Mouse (Mus musculus) ES-Bruce4 (cell line): ENCODE results near the gene Mast3. TPM values are rescaled to one million over a fixed set of nuclear protein-coding genes. Genes with fewer than 3 reads are reported as not detected.

Source experiments
- H3K27ac ChIP-seq: 2 replicates; pipeline ENCODE4 v1.5.1; 2012; ENCODE audit warnings: low read length, inconsistent platforms; ENCODE audit not compliant: insufficient read depth
- H3K27me3 ChIP-seq: 2 replicates; pipeline ENCODE4 v1.6.1; 2012; ENCODE audit warnings: mild to moderate bottlenecking, low read length, inconsistent platforms; ENCODE audit not compliant: control insufficient read depth, poor library complexity, insufficient read depth, severe bottlenecking
- H3K36me3 ChIP-seq: 2 replicates; pipeline ENCODE4 v1.6.1; 2012; ENCODE audit warnings: inconsistent platforms, mild to moderate bottlenecking, low read length, moderate library complexity; ENCODE audit not compliant: control insufficient read depth, poor library complexity, insufficient read depth, severe bottlenecking
- H3K4me1 ChIP-seq: one replicate; pipeline ENCODE4 v1.8.1; 2011; ENCODE audit warnings: low read length; ENCODE audit not compliant: control insufficient read depth, insufficient read depth
- H3K4me3 ChIP-seq: 2 replicates; pipeline ENCODE4 v1.5.1; 2011; ENCODE audit warnings: low read depth, mild to moderate bottlenecking, low read length
- H3K9ac ChIP-seq: 2 replicates; pipeline ENCODE4 v1.6.1; 2012; ENCODE audit warnings: low read depth, mild to moderate bottlenecking, inconsistent platforms; ENCODE audit not compliant: poor library complexity, severe bottlenecking
- H3K9me3 ChIP-seq: replicated peaks from 2 replicates; pipeline ENCODE4 v1.6.1; 2012; ENCODE audit warnings: mild to moderate bottlenecking, low read length, inconsistent platforms; ENCODE audit not compliant: control insufficient read depth, poor library complexity, insufficient read depth, severe bottlenecking
- CTCF ChIP-seq: IDR thresholded peaks from one replicate; pipeline ENCODE4 v1.8.1; 2011; ENCODE audit warnings: low read depth, low read length
- EP300 ChIP-seq: IDR thresholded peaks from 2 replicates; pipeline ENCODE4 v1.6.1; 2011; ENCODE audit warnings: low read depth, low read length; ENCODE audit not compliant: insufficient read depth
- POLR2A ChIP-seq: IDR thresholded peaks from one replicate; pipeline ENCODE4 v1.8.1; 2011; ENCODE audit warnings: low read length; ENCODE audit not compliant: insufficient read depth
- polyA plus RNA-seq: library from polyadenylated mRNA; stranded (reverse); fragments of >200 nt; gene quantifications from 2 replicates; pipeline ENCODE4 v1.2.4, GENCODE M21; 2011; ENCODE audit warnings: low read depth; ENCODE audit not compliant: missing spikeins, insufficient read depth, insufficient read length

The Mast3 gene
- polyA plus RNA-seq, 1 experiment = 10.9 TPM

DNA sequence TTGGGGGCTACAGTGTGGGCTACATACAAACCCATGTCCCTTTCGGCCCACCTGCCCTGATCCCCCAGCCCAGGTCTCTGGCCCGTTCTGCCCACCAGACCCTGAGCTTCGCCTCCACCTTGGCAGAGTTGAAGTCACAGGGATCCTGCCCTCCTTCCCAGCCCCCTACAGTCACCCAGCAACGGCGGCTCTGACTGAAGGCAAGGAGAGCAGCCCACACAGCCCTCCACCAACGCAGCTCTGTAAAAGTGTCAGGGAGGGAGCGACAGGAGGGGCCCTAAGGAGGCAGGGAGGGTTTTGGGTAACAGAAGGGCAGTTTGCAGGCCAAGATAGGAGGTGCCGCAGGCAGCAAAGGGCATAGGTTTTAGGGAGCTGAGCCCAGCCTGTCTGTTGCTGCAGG, 14.0 kb downstream of the Mast3 start:
- Histone ChIP-seq H3K4me1 (no peaks in the 10 kb centered on the region), H3K9ac (no peak overlapping the region), H3K36me3 (no peaks in the 10 kb centered on the region), H3K27me3 (no peaks in the 10 kb centered on the region), H3K4me3 (no peak overlapping the region), H3K27ac (no peak overlapping the region), H3K9me3 (no peaks in the 10 kb centered on the region)
- TF ChIP-seq CTCF (no peak), POLR2A (no peak), EP300 (no peak)

DNA sequence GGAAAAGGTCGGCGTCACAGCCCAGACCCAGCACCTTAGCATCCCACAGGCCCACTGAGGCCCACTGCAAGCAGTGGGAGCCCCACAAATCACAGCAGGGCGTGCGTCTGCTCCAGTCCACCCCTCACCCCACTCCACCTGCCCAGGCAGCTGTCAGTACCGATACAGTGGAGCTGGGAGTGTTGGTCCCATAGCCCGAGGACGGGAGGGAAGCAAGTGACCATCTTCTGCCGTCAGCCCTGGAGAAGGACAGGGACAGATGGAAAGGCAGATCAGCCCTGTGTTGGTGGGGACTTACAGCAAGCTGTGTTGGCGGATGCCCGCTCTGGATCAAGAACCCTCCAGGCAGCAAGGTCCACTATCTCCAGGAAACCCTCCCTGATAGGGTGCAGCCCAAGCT, 15.8 kb downstream of the Mast3 start:
- H3K4me1 ChIP-seq = no peaks in the 10 kb centered on the region

DNA sequence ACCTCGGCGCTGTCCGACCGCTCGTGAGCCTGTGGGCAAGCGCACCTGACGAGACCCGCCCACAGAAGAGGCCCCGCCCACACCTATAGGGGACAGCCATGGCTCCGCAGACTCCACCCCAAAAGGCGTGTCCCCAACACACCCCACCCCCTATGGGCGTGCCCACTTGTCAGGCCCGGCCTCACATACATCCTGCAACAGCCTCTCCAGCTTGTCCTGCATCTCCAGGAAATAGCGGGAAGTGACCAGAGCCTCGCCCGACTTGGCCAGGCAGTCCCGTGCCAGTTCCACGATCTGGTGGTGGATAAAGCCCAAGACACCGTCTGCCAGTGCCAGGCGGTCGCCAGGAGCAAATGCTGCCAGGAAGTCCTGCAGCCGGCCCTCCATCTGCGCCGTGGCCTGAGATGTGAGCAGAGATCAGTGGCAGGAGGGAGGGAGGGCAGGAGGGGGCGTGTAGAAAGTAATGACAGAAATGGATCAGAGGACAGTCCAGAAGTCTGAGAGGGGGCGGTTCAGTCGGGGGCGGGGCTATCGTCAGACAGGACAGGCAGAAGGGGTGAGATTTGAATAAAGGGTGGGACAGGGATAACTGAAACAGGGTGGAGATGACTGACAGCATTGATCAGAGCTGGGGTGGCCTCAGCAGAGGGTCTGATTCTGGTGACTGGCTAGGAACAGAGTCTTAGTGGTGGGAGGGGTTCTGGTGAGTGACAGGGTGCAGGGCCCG, 16.8 kb downstream of the Mast3 start:
- Histone ChIP-seq H3K36me3 (no peaks in the 10 kb centered on the region), H3K4me1 (no peaks in the 10 kb centered on the region), H3K4me3 (peak overlapping the region; percentile 2; the same call in 1 of the 2 replicates), H3K9ac (no peak overlapping the region), H3K27me3 (no peaks in the 10 kb centered on the region), H3K27ac (no peak overlapping the region), H3K9me3 (no peaks in the 10 kb centered on the region)
- no peak for TF ChIP-seq EP300
- no peak for TF ChIP-seq CTCF
- no peak for TF ChIP-seq POLR2A

More for the DNA sequence above, 15.8 kb downstream of the Mast3 start:
- Histone ChIP-seq H3K9ac (no peak overlapping the region), H3K9me3 (no peaks in the 10 kb centered on the region), H3K4me3 (no peak overlapping the region), H3K27ac (no peak overlapping the region), H3K27me3 (no peaks in the 10 kb centered on the region), H3K36me3 (no peaks in the 10 kb centered on the region)
- no peak for TF ChIP-seq CTCF
- TF ChIP-seq EP300 = no peak
- TF ChIP-seq POLR2A = no peak

DNA sequence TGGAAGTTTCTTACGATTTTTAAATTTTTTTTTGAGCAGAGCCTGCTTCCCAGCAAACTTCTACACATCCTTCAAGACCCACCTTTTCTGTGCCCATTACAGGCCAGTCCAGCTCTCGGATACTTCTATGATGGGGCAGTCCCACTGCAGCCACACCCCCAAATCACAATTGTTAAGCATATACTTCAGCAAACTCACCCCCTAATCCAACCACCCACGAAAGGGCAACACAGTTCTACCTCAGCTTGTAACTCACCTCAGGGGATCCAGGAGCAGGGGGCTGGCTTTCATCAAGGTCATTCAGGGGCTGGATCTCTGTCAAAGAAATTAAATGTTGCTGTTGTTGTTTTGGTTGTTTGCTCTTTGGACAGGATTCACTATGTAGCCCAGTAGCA, 17.8 kb downstream of the Mast3 start:
- no peak overlapping the region for H3K4me3 ChIP-seq
- TF ChIP-seq EP300 = no peak
- TF ChIP-seq CTCF = no peak
- no peak for TF ChIP-seq POLR2A
- no peaks in the 10 kb centered on the region for H3K27me3 ChIP-seq
- no peaks in the 10 kb centered on the region for H3K36me3 ChIP-seq
- no peaks in the 10 kb centered on the region for H3K4me1 ChIP-seq
- no peaks in the 10 kb centered on the region for H3K9me3 ChIP-seq
- H3K27ac ChIP-seq = no peak overlapping the region
- no peak overlapping the region for H3K9ac ChIP-seq

DNA sequence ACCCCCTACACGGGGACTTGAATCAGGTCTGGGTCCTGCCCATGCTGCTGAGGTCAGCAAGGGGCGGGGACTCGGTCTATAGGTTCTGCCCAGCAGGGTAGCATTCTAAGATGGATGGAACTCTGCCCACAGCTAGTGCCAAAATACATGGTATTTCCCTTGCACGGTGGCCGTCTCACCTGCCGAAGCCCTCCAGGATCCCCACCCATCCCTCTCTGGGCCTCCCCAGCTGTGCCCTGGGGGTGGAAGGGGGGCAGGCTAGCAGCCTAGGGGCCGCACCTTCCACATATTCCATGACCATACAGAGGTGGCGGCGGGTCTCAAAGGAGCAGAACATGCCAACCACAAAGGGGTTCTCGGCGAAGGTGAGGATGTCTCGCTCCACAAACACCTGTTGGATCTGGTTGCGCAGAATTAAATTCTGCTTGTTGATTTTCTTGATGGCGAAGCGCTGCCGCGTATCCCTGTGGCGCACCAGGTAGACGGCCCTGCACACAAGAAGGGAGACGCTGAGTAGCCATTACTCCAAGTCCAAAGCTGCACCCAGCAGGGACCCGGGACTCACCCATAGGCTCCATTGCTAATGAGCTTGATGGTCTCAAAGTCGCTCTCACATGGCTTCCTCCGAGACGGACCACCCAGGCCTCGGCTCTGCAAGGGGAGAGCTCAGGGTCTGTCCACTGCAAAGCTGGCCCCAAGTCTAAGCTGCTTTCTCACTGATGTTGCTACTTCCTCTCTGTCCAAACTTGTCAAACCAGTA, 18.4 kb downstream of the Mast3 start:
- Histone ChIP-seq H3K36me3 (no peaks in the 10 kb centered on the region), H3K27ac (no peak overlapping the region), H3K4me1 (no peaks in the 10 kb centered on the region), H3K4me3 (no peak overlapping the region), H3K9ac (no peak overlapping the region), H3K9me3 (no peaks in the 10 kb centered on the region), H3K27me3 (no peaks in the 10 kb centered on the region)
- TF ChIP-seq EP300 (no peak), POLR2A (no peak), CTCF (no peak)

DNA sequence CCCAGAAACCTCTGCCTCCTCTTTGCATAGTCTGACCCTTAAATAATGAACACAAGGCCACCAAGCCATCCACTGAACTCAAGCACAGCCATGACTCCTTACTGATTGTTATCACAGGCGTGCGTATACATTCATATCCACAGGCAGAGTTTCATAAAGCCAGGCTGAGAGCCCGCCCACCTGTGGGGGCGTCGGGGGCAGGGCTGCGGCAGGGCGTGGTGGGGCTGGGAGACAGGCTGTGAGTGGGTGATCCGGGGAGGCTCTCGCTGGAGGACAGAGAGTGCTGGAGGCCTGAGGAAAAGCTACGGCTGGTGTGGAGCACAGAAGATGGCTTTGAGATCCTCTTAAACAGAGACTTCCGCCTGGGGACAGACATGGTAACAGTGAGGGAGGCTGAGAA, 24.8 kb downstream of the Mast3 start:
- H3K9ac ChIP-seq = peak overlapping the region; percentile 27
- peaks cover 2% of the 10 kb centered on the region for H3K4me1 ChIP-seq
- no peak overlapping the region for H3K27ac ChIP-seq

More for the DNA sequence above, 24.8 kb downstream of the Mast3 start:
- TF ChIP-seq POLR2A (no peak), EP300 (no peak), CTCF (no peak)
- Histone ChIP-seq H3K4me3 (peak overlapping the region; percentile 44), H3K27me3 (no peaks in the 10 kb centered on the region), H3K36me3 (no peaks in the 10 kb centered on the region), H3K9me3 (no peaks in the 10 kb centered on the region)
